In genomic region chr19:32376886-32377535, GRCm38 (mm10) we compare ENCODE assay signal across 11 mouse cellular contexts. TPM values are rescaled to one million over a fixed set of nuclear protein-coding genes. Genes with fewer than 3 reads are reported as not detected.
DNase-seq lines count a peak whose midpoint lies in the region; ATAC-seq and TF ChIP-seq lines count a peak whose summit lies in the region.
"Had no signal": no experiment of that assay in that cellular context is flagged by ENCODE, and none has a peak within 500 bp of the region (broad histone marks: within the 10 kb centered on the region; RNA-seq: fewer than 3 reads in every experiment).

No protein-coding gene starts in this region.

- intact Hi-C loops in left cerebral cortex, postnatal 36 days (cut with DNase I), result no loop called here

- H3K4me1 ChIP-seq in lung, embryonic 14.5 days (ENCODE audit: insufficient read depth), result peaks cover 16% of the 10 kb centered on the region; the same call in 1 of the 2 replicates
- peaks cover 69% of the 10 kb centered on the region for H3K4me1 ChIP-seq in heart, embryonic 16.5 days (ENCODE audit: control insufficient read depth, insufficient read depth, low read length)

- no peak overlapping the region for H3K4me3 ChIP-seq in lung, embryonic 14.5 days (ENCODE audit: low read depth, low read length)
- no peak overlapping the region for H3K4me3 ChIP-seq in heart, embryonic 16.5 days (ENCODE audit: low read length)
- H3K4me3 ChIP-seq: embryonic facial prominence, embryonic 13.5 days had no signal

- H3K9ac ChIP-seq in lung, embryonic 14.5 days, result no peak overlapping the region
- peak overlapping the region; percentile 33 for H3K9ac ChIP-seq in heart, embryonic 16.5 days (ENCODE audit: low read length)
- H3K9ac ChIP-seq: embryonic facial prominence, embryonic 13.5 days had no signal

- ATAC-seq in lung, embryonic 14.5 days (ENCODE audit: insufficient read depth), result peak; percentile 36; the same call in 1 of the 2 replicates
- peak; percentile 46; the same call in 1 of the 2 replicates for ATAC-seq in heart, embryonic 16.5 days (replicated peaks; ENCODE audit: extremely low read depth, insufficient read depth, low FRiP score)
- ATAC-seq: Patski had no signal

- H3K9me3 ChIP-seq in lung, embryonic 14.5 days (ENCODE audit: low read depth, low read length), result no peaks in the 10 kb centered on the region
- no peaks in the 10 kb centered on the region for H3K9me3 ChIP-seq in heart, embryonic 16.5 days (replicated peaks; ENCODE audit: control insufficient read depth, low read length)
- H3K9me3 ChIP-seq: embryonic facial prominence, embryonic 13.5 days; megakaryocyte, embryonic 14.5 days had no signal

- H3K4me2 ChIP-seq in lung, embryonic 14.5 days, result no peak overlapping the region
- H3K4me2 ChIP-seq in heart, embryonic 16.5 days (ENCODE audit: low read depth, low read length), result 0 out of 2 replicates have a peak overlapping the region, but pooled peaks have one; percentile 28
- H3K4me2 ChIP-seq: embryonic facial prominence, embryonic 13.5 days had no signal

- no peaks in the 10 kb centered on the region for H3K27me3 ChIP-seq in lung, embryonic 14.5 days (ENCODE audit: insufficient read depth, low read length)
- no peaks in the 10 kb centered on the region for H3K27me3 ChIP-seq in heart, embryonic 16.5 days (ENCODE audit: control insufficient read depth, insufficient read depth, low read length)
- H3K27me3 ChIP-seq: embryonic facial prominence, embryonic 13.5 days; megakaryocyte, embryonic 14.5 days; Patski had no signal

- H3K27ac ChIP-seq in lung, embryonic 14.5 days (ENCODE audit: low read depth), result no peak overlapping the region
- H3K27ac ChIP-seq in heart, embryonic 16.5 days (ENCODE audit: low read length), result peak overlapping the region; percentile 64
- H3K27ac ChIP-seq: embryonic facial prominence, embryonic 13.5 days had no signal

- DNase-seq in lung, embryonic 14.5 days, result peak; percentile 44
- DNase-seq in lung, postnatal 25 days (ENCODE audit: low spot score), result no peak
- peak; percentile 57 for DNase-seq in cerebellum, adult 9-10 months
- DNase-seq in lung, postnatal 36 days, result peak; percentile 45
- no peak for DNase-seq in left cerebral cortex, postnatal 36 days (ENCODE audit: low spot score in 2 of 2)
- DNase-seq in spleen, adult 18-20 months, result no peak
- DNase-seq in neural tube, embryonic 10.5 days (ENCODE audit: extremely low spot score, low spot score), result no peak

- H3K36me3 ChIP-seq in lung, embryonic 14.5 days (ENCODE audit: insufficient read depth), result no peaks in the 10 kb centered on the region
- no peaks in the 10 kb centered on the region for H3K36me3 ChIP-seq in heart, embryonic 16.5 days (ENCODE audit: control insufficient read depth, insufficient read depth)
- H3K36me3 ChIP-seq: embryonic facial prominence, embryonic 13.5 days had no signal

- WGBS in lung, embryonic 14.5 days, result 38% methylated on average over 7 of the region's 7 CpGs
- 40% methylated on average over 7 of the region's 7 CpGs for WGBS in heart, embryonic 16.5 days

- TF ChIP-seq CTCF in lung, embryonic 14.5 days (IDR thresholded peaks at IDR 0.05; ENCODE audit: low read depth), result no peak

RNA-seq across cellular contexts. Expression of gene Sgms1, which starts 12.5 kb away (rescaled TPM):
- polyA plus RNA-seq in lung, embryonic 14.5 days (2014; fragmentation: Nextera tagmentation; extraction: Ambion mirVana), result 49.7 and 50.2 TPM in 2 replicates
- polyA plus RNA-seq in heart, embryonic 16.5 days (2015; fragmentation: Nextera tagmentation; extraction: Ambion mirVana), result 40.1 and 41.3 TPM in 2 replicates
- 10 to 100 TPM; 38.5 to 58.1 TPM for total RNA-seq in left cerebral cortex, postnatal 36 days (2021)

Comparison
In these comparisons a context has a peak if more than half of its experiments do, and no peak if none do; other contexts are left out.
1. DNase-seq: peak in lung, embryonic 14.5 days (single experiment), cerebellum, adult 9-10 months (single experiment) and lung, postnatal 36 days (single experiment); none in lung, postnatal 25 days (single experiment), left cerebral cortex, postnatal 36 days (0 of 2), spleen, adult 18-20 months (0 of 2) and neural tube, embryonic 10.5 days (single experiment).